Mouse (Mus musculus) CH12.LX (cell line): ENCODE measurements at regions not wholly inside any gene's neighbourhood (a gene's known extent, or its start where the extent isn't known, plus 50 kb on each side); places are given as distances from the start of the nearest gene placed in this dataset.

Experiments
- CTCF ChIP-seq, 2 experiments: IDR thresholded peaks in 1 of 2; conservative IDR thresholded peaks in 1 of 2; 2 replicates each; pipeline ENCODE4 v1.5.1; 2011 to 2012; ENCODE audit warnings: low read depth in 2 of 2, low read length in 2 of 2, improper control_type of control experiment in 1 of 2, inconsistent platforms in 1 of 2, mild to moderate bottlenecking in 1 of 2, moderate library complexity in 1 of 2
- EP300 ChIP-seq: IDR thresholded peaks from 2 replicates; pipeline ENCODE4 v1.6.1; 2011; ENCODE audit warnings: low read length, improper control_type of control experiment
- GABPA ChIP-seq: IDR thresholded peaks from 2 replicates; pipeline ENCODE4 v1.6.1; 2012; ENCODE audit warnings: low read depth, low read length, improper control_type of control experiment, inconsistent platforms; ENCODE audit not compliant: insufficient replicate concordance
- HCFC1 ChIP-seq: IDR thresholded peaks from 2 replicates; pipeline ENCODE4 v1.6.1; 2012; ENCODE audit warnings: low read depth, mild to moderate bottlenecking, inconsistent platforms, low read length, improper control_type of control experiment
- MEF2A ChIP-seq: IDR thresholded peaks from 2 replicates; pipeline ENCODE4 v1.6.1; 2014; ENCODE audit warnings: low read depth, mild to moderate bottlenecking, inconsistent platforms, low read length, improper control_type of control experiment, borderline replicate concordance
- PAX5 ChIP-seq: IDR thresholded peaks from 2 replicates; pipeline ENCODE4 v1.6.1; 2012; ENCODE audit warnings: low read length, inconsistent platforms, mixed read lengths
- POLR2A ChIP-seq: IDR thresholded peaks from 2 replicates; pipeline ENCODE4 v1.6.1; 2011; ENCODE audit warnings: low read depth, mild to moderate bottlenecking, improper control_type of control experiment, low read length
- POLR2AphosphoS2 ChIP-seq: IDR thresholded peaks from 2 replicates; pipeline ENCODE4 v1.6.1; 2011; ENCODE audit warnings: low read depth, low read length, improper control_type of control experiment
- USF1 ChIP-seq: IDR thresholded peaks from 2 replicates; pipeline ENCODE4 v1.6.1; 2014; ENCODE audit warnings: low read depth, mild to moderate bottlenecking, inconsistent platforms, low read length, improper control_type of control experiment
- ZC3H11A ChIP-seq: IDR thresholded peaks from 2 replicates; pipeline ENCODE4 v1.6.1; 2012; ENCODE audit warnings: low read depth, mild to moderate bottlenecking, inconsistent platforms, low read length, improper control_type of control experiment

DNA sequence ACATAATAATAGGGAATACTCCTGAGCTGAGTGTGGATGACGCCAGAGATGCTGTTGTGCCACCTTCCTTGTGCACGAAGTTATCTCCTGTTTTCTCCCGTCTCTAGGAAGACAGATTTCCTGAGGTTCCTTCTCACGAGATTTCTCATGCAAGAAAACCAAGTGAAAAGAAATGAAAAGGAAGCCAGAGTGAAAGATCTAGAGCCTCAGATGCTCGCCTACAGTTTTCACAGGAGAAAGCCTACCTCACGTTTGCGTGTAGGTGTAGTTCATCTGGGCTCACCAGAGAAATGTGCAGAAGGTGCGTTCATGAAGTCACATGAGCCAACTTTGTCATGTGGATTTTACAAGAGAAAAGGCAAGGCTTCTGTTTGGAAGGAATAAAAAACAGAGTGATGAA is 301.2 kb upstream of the Emcn start:
- TF ChIP-seq CTCF (conservative IDR thresholded peaks at IDR 0.05 in 1 of 2, IDR thresholded peaks at IDR 0.05 in 1 of 2; ENCODE audit: low read depth in 2 of 2, low read length in 2 of 2), result no peak
- no peak for TF ChIP-seq POLR2A
- no peak for TF ChIP-seq POLR2AphosphoS2
- no peak for TF ChIP-seq GABPA
- TF ChIP-seq EP300, result no peak
- TF ChIP-seq PAX5, result no peak
- TF ChIP-seq HCFC1, result no peak
- TF ChIP-seq ZC3H11A, result no peak
- TF ChIP-seq USF1, result no peak
- no peak for TF ChIP-seq MEF2A
